Mouse (Mus musculus) stomach, embryonic 15.5 days (tissue): ENCODE data around the gene Sdf2. TPM values are rescaled to one million over a fixed set of nuclear protein-coding genes. Genes with fewer than 3 reads are reported as not detected.

Source experiments
- polyA plus RNA-seq: library from polyadenylated mRNA; unstranded; fragments of >200 nt; fragmentation: Nextera tagmentation; extraction: Ambion mirVana; gene quantifications from 2 replicates; pipeline ENCODE4 v1.2.1, GENCODE M21; 2015

Gene Sdf2
- polyA plus RNA-seq, 1 experiment from 2014 or later = 89.7 TPM

Other genes starting within 250 kb of the Sdf2 start
- gene Dhrs13, start 213.5 kb upstream of the Sdf2 start, polyA plus RNA-seq = 17.3 and 19.4 TPM in 2 replicates
- 54.1 and 60.5 TPM in 2 replicates for gene Flot2, start 207.8 kb upstream of the Sdf2 start, polyA plus RNA-seq
- gene Eral1, start 165.4 kb upstream of the Sdf2 start, polyA plus RNA-seq = 26.5 and 30.6 TPM in 2 replicates
- 10.2 and 10.6 TPM in 2 replicates for gene Fam222b, start 151.1 kb upstream of the Sdf2 start, polyA plus RNA-seq
- 57.3 and 67.4 TPM in 2 replicates for gene Traf4, start 80.2 kb upstream of the Sdf2 start, polyA plus RNA-seq
- 15.4 and 18.2 TPM in 2 replicates for gene Nek8, start 69.1 kb upstream of the Sdf2 start, polyA plus RNA-seq
- 29.8 and 30.8 TPM in 2 replicates for gene Tlcd1, start 69.0 kb upstream of the Sdf2 start, polyA plus RNA-seq
- gene Rpl23a, start 62.2 kb upstream of the Sdf2 start, polyA plus RNA-seq = 1,236 and 1,312 TPM in 2 replicates
- 111 and 120 TPM in 2 replicates for gene Rab34, start 57.3 kb upstream of the Sdf2 start, polyA plus RNA-seq
- gene Proca1, start 52.4 kb upstream of the Sdf2 start, polyA plus RNA-seq = 2.9 and 3.0 TPM in 2 replicates
- 22.8 and 25.7 TPM in 2 replicates for gene Supt6, start 241 bp downstream of the Sdf2 start, polyA plus RNA-seq
- 76.7 and 82.5 TPM in 2 replicates for gene 2610507B11Rik, start 16.0 kb downstream of the Sdf2 start, polyA plus RNA-seq
- 0.26 and 0.37 TPM in 2 replicates for gene BC030499, start 45.1 kb downstream of the Sdf2 start, polyA plus RNA-seq
- 33.3 and 34.6 TPM in 2 replicates for gene Spag5, start 55.8 kb downstream of the Sdf2 start, polyA plus RNA-seq
- gene Aldoc, start 77.2 kb downstream of the Sdf2 start, polyA plus RNA-seq = 24.1 and 24.5 TPM in 2 replicates
- gene Pigs, start 82.7 kb downstream of the Sdf2 start, polyA plus RNA-seq = 67.8 and 75.7 TPM in 2 replicates
- 34.1 and 34.8 TPM in 2 replicates for gene Unc119, start 97.7 kb downstream of the Sdf2 start, polyA plus RNA-seq
- gene Foxn1, start 140.8 kb downstream of the Sdf2 start, polyA plus RNA-seq = 0.63 and 0.90 TPM in 2 replicates
- 0.26 and 0.51 TPM in 2 replicates for gene Slc13a2, start 176.5 kb downstream of the Sdf2 start, polyA plus RNA-seq
- gene Slc46a1, start 220.0 kb downstream of the Sdf2 start, polyA plus RNA-seq = 11.9 and 12.4 TPM in 2 replicates